ENCODE assay signal across 8 mouse cellular contexts in genomic region chr5:132074360-132074723, GRCm38 (mm10).
DNase-seq lines count a peak whose midpoint lies in the region; ATAC-seq and TF ChIP-seq lines count a peak whose summit lies in the region.
"Had no signal": no experiment of that assay in that cellular context is flagged by ENCODE, and none has a peak within 500 bp of the region (broad histone marks: within the 10 kb centered on the region; RNA-seq: fewer than 3 reads in every experiment).

No protein-coding gene starts in this region.

- peak overlapping the region; percentile 62 for H3K4me3 ChIP-seq in gastrocnemius, adult 2 months
- H3K4me3 ChIP-seq in limb, embryonic 13.5 days, result peak overlapping the region; percentile 17; the same call in 1 of the 2 replicates
- H3K4me3 ChIP-seq in stomach, embryonic 15.5 days (replicated peaks), result peak overlapping the region; percentile 3; the same call in 1 of the 2 replicates
- H3K4me3 ChIP-seq: liver, embryonic 13.5 days had no signal

- peak overlapping the region; percentile 52 for H3K4me2 ChIP-seq in limb, embryonic 13.5 days (replicated peaks)
- H3K4me2 ChIP-seq in stomach, embryonic 15.5 days, result peak overlapping the region; percentile 36
- H3K4me2 ChIP-seq: liver, embryonic 13.5 days had no signal

- peaks cover 44% of the 10 kb centered on the region for H3K4me1 ChIP-seq in limb, embryonic 13.5 days
- peaks cover 16% of the 10 kb centered on the region for H3K4me1 ChIP-seq in stomach, embryonic 15.5 days
- H3K4me1 ChIP-seq: liver, embryonic 13.5 days had no signal

- intact Hi-C loops in gastrocnemius, adult 2 months (cut with DNase I), result loop anchor here (10.0 kb wide), 1 partner anchor 540 kb away; no protein-coding TSS in a partner anchor

- ATAC-seq in limb, embryonic 13.5 days (ENCODE audit: low FRiP score, low read depth), result peak; percentile 79
- 0 out of 2 replicates have a peak, but pooled peaks have one; percentile 28 for ATAC-seq in stomach, embryonic 15.5 days (ENCODE audit: insufficient read depth, low FRiP score, low read depth)

- DNase-seq in urinary bladder, postnatal 14 days (ENCODE audit: low spot score), result peak; percentile 29
- DNase-seq in urinary bladder, postnatal 10 days (ENCODE audit: low spot score), result no peak
- DNase-seq in gastrocnemius, adult 2 months, result peak; percentile 66
- DNase-seq in thymus, postnatal 10 days (ENCODE audit: low spot score in 2 of 2), result no peak
- no peak for DNase-seq in adrenal gland, postnatal 4 days (ENCODE audit: low spot score in 2 of 2)
- DNase-seq: liver, embryonic 13.5 days had no signal

- H3K27me3 ChIP-seq in limb, embryonic 13.5 days, result peaks cover 47% of the 10 kb centered on the region
- H3K27me3 ChIP-seq in stomach, embryonic 15.5 days (replicated peaks), result no peaks in the 10 kb centered on the region
- H3K27me3 ChIP-seq: liver, embryonic 13.5 days had no signal

- H3K9me3 ChIP-seq in limb, embryonic 13.5 days, result no peaks in the 10 kb centered on the region
- H3K9me3 ChIP-seq in stomach, embryonic 15.5 days, result no peaks in the 10 kb centered on the region
- H3K9me3 ChIP-seq: liver, embryonic 13.5 days had no signal

- WGBS in limb, embryonic 13.5 days, result 5% methylated on average over 11 of the region's 11 CpGs
- WGBS in stomach, embryonic 15.5 days, result 21% methylated on average over 11 of the region's 11 CpGs

- TF ChIP-seq CTCF in gastrocnemius, adult 2 months (IDR thresholded peaks at IDR 0.05), result no peak

- no peak overlapping the region for H3K9ac ChIP-seq in limb, embryonic 13.5 days
- no peak overlapping the region for H3K9ac ChIP-seq in stomach, embryonic 15.5 days
- H3K9ac ChIP-seq: liver, embryonic 13.5 days had no signal

- H3K36me3 ChIP-seq in limb, embryonic 13.5 days, result no peaks in the 10 kb centered on the region; the same call in 1 of the 2 replicates
- H3K36me3 ChIP-seq in stomach, embryonic 15.5 days, result no peaks in the 10 kb centered on the region
- H3K36me3 ChIP-seq: liver, embryonic 13.5 days had no signal

- H3K27ac ChIP-seq in gastrocnemius, adult 2 months, result peak overlapping the region; percentile 65
- 0 out of 2 replicates have a peak overlapping the region, but pooled peaks have one; percentile 17 for H3K27ac ChIP-seq in limb, embryonic 13.5 days
- peak overlapping the region; percentile 72 for H3K27ac ChIP-seq in stomach, embryonic 15.5 days
- H3K27ac ChIP-seq: liver, embryonic 13.5 days had no signal

Comparison
In these comparisons a context has a peak if more than half of its experiments do, and no peak if none do; other contexts are left out.
1. DNase-seq: peak in urinary bladder, postnatal 14 days (single experiment) and gastrocnemius, adult 2 months (single experiment); none in urinary bladder, postnatal 10 days (single experiment), thymus, postnatal 10 days (0 of 2) and adrenal gland, postnatal 4 days (0 of 2).
2. H3K27ac ChIP-seq: peak in every context shown above with its lines; median percentile 72 in stomach, embryonic 15.5 days; 65 in gastrocnemius, adult 2 months; 17 in limb, embryonic 13.5 days.
3. H3K4me3 ChIP-seq: peak in every context shown above with its lines; median percentile 62 in gastrocnemius, adult 2 months; 17 in limb, embryonic 13.5 days; 3 in stomach, embryonic 15.5 days.